In the genomic region with DNA sequence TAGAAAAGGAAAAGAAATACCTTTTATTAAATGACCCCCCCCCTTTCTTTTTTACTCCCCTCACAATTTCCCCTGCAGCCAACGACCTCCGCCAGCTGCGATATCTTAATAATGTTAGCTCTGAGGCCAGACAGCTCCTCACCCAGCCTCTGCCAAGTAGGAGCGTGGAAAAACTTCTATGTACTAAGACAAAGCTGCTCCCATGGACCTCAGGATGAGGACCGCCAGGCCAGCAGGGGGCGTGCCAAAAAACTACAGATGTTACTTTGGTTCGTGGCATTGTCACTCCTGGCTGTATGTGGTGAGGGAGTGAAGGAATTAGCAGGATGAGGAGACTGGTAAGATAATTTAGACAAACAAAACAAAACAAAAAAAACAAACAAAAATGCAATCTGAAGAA, we compare ENCODE assay signal across 14 mouse cellular contexts.
DNase-seq lines count a peak whose midpoint lies in the region; ATAC-seq and TF ChIP-seq lines count a peak whose summit lies in the region.
"Had no signal": no experiment of that assay in that cellular context is flagged by ENCODE, and none has a peak within 500 bp of the region (broad histone marks: within the 10 kb centered on the region; RNA-seq: fewer than 3 reads in every experiment).

No protein-coding gene starts in this region.

- no peaks in the 10 kb centered on the region for H3K27me3 ChIP-seq in heart, postnatal 0 days (ENCODE audit: control insufficient read depth, insufficient read depth, low read length)
- H3K27me3 ChIP-seq in heart, embryonic 10.5 days (ENCODE audit: insufficient read depth, poor library complexity, severe bottlenecking) = no peaks in the 10 kb centered on the region
- no peaks in the 10 kb centered on the region for H3K27me3 ChIP-seq in liver, embryonic 14.5 days (ENCODE audit: control insufficient read depth, insufficient read depth, low read length)
- no peaks in the 10 kb centered on the region for H3K27me3 ChIP-seq in liver, postnatal 0 days (ENCODE audit: insufficient read depth, low read length)
- H3K27me3 ChIP-seq in ES-Bruce4 (ENCODE audit: control insufficient read depth, insufficient read depth, low read length, poor library complexity, severe bottlenecking) = no peaks in the 10 kb centered on the region
- no peaks in the 10 kb centered on the region for H3K27me3 ChIP-seq in embryonic facial prominence, embryonic 11.5 days (ENCODE audit: control insufficient read depth, insufficient read depth, low read length)
- H3K27me3 ChIP-seq: limb, embryonic 12.5 days had no signal

- WGBS in heart, postnatal 0 days = 59% methylated on average over 7 of the region's 7 CpGs
- 68% methylated on average over 7 of the region's 7 CpGs for WGBS in heart, embryonic 10.5 days
- 61% methylated on average over 7 of the region's 7 CpGs for WGBS in liver, embryonic 14.5 days (ENCODE audit: insufficient replicate concordance)
- WGBS in liver, postnatal 0 days (ENCODE audit: insufficient replicate concordance) = 74% methylated on average over 7 of the region's 7 CpGs
- 54% methylated on average over 7 of the region's 7 CpGs for WGBS in embryonic facial prominence, embryonic 11.5 days

- DNase-seq in heart, postnatal 0 days (ENCODE audit: low spot score) = no peak
- no peak for DNase-seq in heart, embryonic 10.5 days (ENCODE audit: low spot score)
- no peak for DNase-seq in liver, embryonic 14.5 days (ENCODE audit: low read depth in 3 of 3, low spot score in 3 of 3)
- no peak for DNase-seq in liver, postnatal 0 days
- DNase-seq in embryonic facial prominence, embryonic 11.5 days (ENCODE audit: low spot score) = peak; percentile 44
- DNase-seq in urinary bladder, postnatal 14 days (ENCODE audit: low spot score) = no peak
- DNase-seq: adrenal gland, adult 2 months; cerebellum, postnatal 14 days; heart, adult 2 months; thymus, postnatal 14 days had no signal

- no peaks in the 10 kb centered on the region for H3K36me3 ChIP-seq in heart, postnatal 0 days (replicated peaks; ENCODE audit: control insufficient read depth, insufficient read depth, low read length)
- H3K36me3 ChIP-seq in heart, embryonic 10.5 days = no peaks in the 10 kb centered on the region
- no peaks in the 10 kb centered on the region for H3K36me3 ChIP-seq in liver, embryonic 14.5 days (replicated peaks; ENCODE audit: control insufficient read depth, insufficient read depth, low read depth)
- H3K36me3 ChIP-seq in liver, postnatal 0 days (replicated peaks; ENCODE audit: insufficient read depth, low read length) = no peaks in the 10 kb centered on the region
- H3K36me3 ChIP-seq in ES-Bruce4 (ENCODE audit: control insufficient read depth, insufficient read depth, low read length, poor library complexity, severe bottlenecking) = no peaks in the 10 kb centered on the region
- H3K36me3 ChIP-seq in embryonic facial prominence, embryonic 11.5 days (replicated peaks; ENCODE audit: control insufficient read depth, insufficient read depth, low read depth, low read length) = no peaks in the 10 kb centered on the region
- H3K36me3 ChIP-seq: limb, embryonic 12.5 days had no signal

- no peak for TF ChIP-seq EP300 in heart, postnatal 0 days (IDR thresholded peaks at IDR 0.05; ENCODE audit: low read depth)
- no peak for TF ChIP-seq EP300 in liver, embryonic 14.5 days (IDR thresholded peaks at IDR 0.05; ENCODE audit: low read depth)
- no peak for TF ChIP-seq EP300 in liver, postnatal 0 days (IDR thresholded peaks at IDR 0.05; ENCODE audit: low read depth)
- no peak for TF ChIP-seq EP300 in ES-Bruce4 (IDR thresholded peaks at IDR 0.05; ENCODE audit: insufficient read depth, low read depth, low read length)

- no peak for ATAC-seq in heart, postnatal 0 days (ENCODE audit: insufficient read depth, low read depth)
- ATAC-seq in liver, embryonic 14.5 days (ENCODE audit: insufficient read depth) = no peak
- no peak for ATAC-seq in liver, postnatal 0 days
- ATAC-seq in embryonic facial prominence, embryonic 11.5 days (replicated peaks; ENCODE audit: insufficient number of reproducible peaks, low FRiP score, low TSS enrichment, low read depth) = no peak
- no peak for ATAC-seq in activated CD4-positive, CD25-positive, alpha-beta regulatory T cell, adult 4 months
- ATAC-seq: CD4-positive, CD25-positive, alpha-beta regulatory T cell, adult 4 months had no signal

- H3K4me1 ChIP-seq in heart, postnatal 0 days (ENCODE audit: control insufficient read depth, insufficient read depth) = no peaks in the 10 kb centered on the region
- peaks cover 3% of the 10 kb centered on the region; the same call in 1 of the 2 replicates for H3K4me1 ChIP-seq in heart, embryonic 10.5 days
- H3K4me1 ChIP-seq in liver, embryonic 14.5 days (replicated peaks; ENCODE audit: control insufficient read depth in 2 of 2, insufficient read depth in 2 of 2, low read length in 1 of 2) = no peaks in the 10 kb centered on the region
- H3K4me1 ChIP-seq in liver, postnatal 0 days (ENCODE audit: insufficient read depth) = no peaks in the 10 kb centered on the region
- H3K4me1 ChIP-seq in ES-Bruce4 (ENCODE audit: control insufficient read depth, insufficient read depth, low read length) = no peaks in the 10 kb centered on the region
- no peaks in the 10 kb centered on the region for H3K4me1 ChIP-seq in embryonic facial prominence, embryonic 11.5 days (ENCODE audit: control insufficient read depth, insufficient read depth, low read length)

- H3K9ac ChIP-seq in heart, postnatal 0 days (replicated peaks; ENCODE audit: low read depth, low read length) = no peak overlapping the region
- H3K9ac ChIP-seq in liver, embryonic 14.5 days (replicated peaks) = no peak overlapping the region
- no peak overlapping the region for H3K9ac ChIP-seq in liver, postnatal 0 days (replicated peaks)
- no peak overlapping the region for H3K9ac ChIP-seq in ES-Bruce4 (ENCODE audit: low read depth, poor library complexity, severe bottlenecking)
- H3K9ac ChIP-seq in embryonic facial prominence, embryonic 11.5 days (replicated peaks; ENCODE audit: low read length) = no peak overlapping the region
- H3K9ac ChIP-seq: limb, embryonic 12.5 days had no signal

- no peak overlapping the region for H3K4me2 ChIP-seq in heart, postnatal 0 days (ENCODE audit: low read depth, low read length)
- no peak overlapping the region for H3K4me2 ChIP-seq in liver, embryonic 14.5 days (ENCODE audit: low read depth)
- no peak overlapping the region for H3K4me2 ChIP-seq in liver, postnatal 0 days (ENCODE audit: low read depth, low read length)
- H3K4me2 ChIP-seq in embryonic facial prominence, embryonic 11.5 days (ENCODE audit: low read depth, low read length) = no peak overlapping the region
- H3K4me2 ChIP-seq: limb, embryonic 12.5 days had no signal

- TF ChIP-seq POLR2A in ES-Bruce4 (IDR thresholded peaks at IDR 0.05; ENCODE audit: insufficient read depth, low read length) = no peak

- no peak overlapping the region for H3K27ac ChIP-seq in heart, postnatal 0 days (ENCODE audit: low read depth)
- H3K27ac ChIP-seq in heart, embryonic 10.5 days = no peak overlapping the region
- no peak overlapping the region for H3K27ac ChIP-seq in liver, embryonic 14.5 days
- no peak overlapping the region for H3K27ac ChIP-seq in liver, postnatal 0 days (ENCODE audit: low read depth)
- no peak overlapping the region for H3K27ac ChIP-seq in ES-Bruce4 (ENCODE audit: insufficient read depth, low read length)
- H3K27ac ChIP-seq in embryonic facial prominence, embryonic 11.5 days (replicated peaks; ENCODE audit: low read depth, low read length) = no peak overlapping the region
- H3K27ac ChIP-seq: heart, adult 2 months; limb, embryonic 12.5 days had no signal

- TF ChIP-seq CTCF in heart, postnatal 0 days (IDR thresholded peaks at IDR 0.05; ENCODE audit: low read depth) = 0 out of 2 replicates have a peak, but pooled peaks have one; percentile 19
- TF ChIP-seq CTCF in liver, embryonic 14.5 days (IDR thresholded peaks at IDR 0.05; ENCODE audit: low read depth) = peak; percentile 30
- no peak for TF ChIP-seq CTCF in liver, postnatal 0 days (IDR thresholded peaks at IDR 0.05; ENCODE audit: low read depth)
- peak; percentile 43 for TF ChIP-seq CTCF in ES-Bruce4 (IDR thresholded peaks at IDR 0.05; ENCODE audit: low read depth, low read length)

- no peaks in the 10 kb centered on the region for H3K9me3 ChIP-seq in heart, postnatal 0 days (replicated peaks; ENCODE audit: control insufficient read depth, low read length)
- H3K9me3 ChIP-seq in heart, embryonic 10.5 days = no peaks in the 10 kb centered on the region
- no peaks in the 10 kb centered on the region for H3K9me3 ChIP-seq in liver, embryonic 14.5 days (ENCODE audit: control insufficient read depth, low read length)
- no peaks in the 10 kb centered on the region for H3K9me3 ChIP-seq in liver, postnatal 0 days (ENCODE audit: low read length)
- H3K9me3 ChIP-seq in ES-Bruce4 (replicated peaks; ENCODE audit: control insufficient read depth, insufficient read depth, low read length, poor library complexity, severe bottlenecking) = no peaks in the 10 kb centered on the region
- no peaks in the 10 kb centered on the region for H3K9me3 ChIP-seq in embryonic facial prominence, embryonic 11.5 days (replicated peaks; ENCODE audit: control insufficient read depth, low read length)
- H3K9me3 ChIP-seq: limb, embryonic 12.5 days had no signal

- no peak overlapping the region for H3K4me3 ChIP-seq in heart, postnatal 0 days (ENCODE audit: low read depth, low read length)
- no peak overlapping the region for H3K4me3 ChIP-seq in heart, embryonic 10.5 days
- no peak overlapping the region for H3K4me3 ChIP-seq in liver, embryonic 14.5 days (ENCODE audit: insufficient read depth in 1 of 2, low read depth in 2 of 2, low read length in 2 of 2)
- no peak overlapping the region for H3K4me3 ChIP-seq in liver, postnatal 0 days (ENCODE audit: low read depth, low read length)
- no peak overlapping the region for H3K4me3 ChIP-seq in ES-Bruce4 (ENCODE audit: low read depth, low read length)
- H3K4me3 ChIP-seq in embryonic facial prominence, embryonic 11.5 days (ENCODE audit: low read depth, low read length) = no peak overlapping the region
- H3K4me3 ChIP-seq: heart, adult 2 months; limb, embryonic 12.5 days had no signal
